Mouse (Mus musculus): ENCODE results near the gene Hlf.
A peak's percentile ranks its signal among the peaks of the same experiment; 100 is the strongest.

Gene Hlf

GRCm38 (mm10) chr11:90390817-90391173 lies at the start of gene Hlf:
Hlf (minus strand) TSS chr11:90390895.
- DNase-seq (ENCODE audit: low read depth, low spot score): peak; percentile 89

GRCm38 (mm10) chr11:90438768-90439167 lies 48.1 kb upstream of the Hlf start:
- DNase-seq (ENCODE audit: low read depth, low spot score): no peak

DNA sequence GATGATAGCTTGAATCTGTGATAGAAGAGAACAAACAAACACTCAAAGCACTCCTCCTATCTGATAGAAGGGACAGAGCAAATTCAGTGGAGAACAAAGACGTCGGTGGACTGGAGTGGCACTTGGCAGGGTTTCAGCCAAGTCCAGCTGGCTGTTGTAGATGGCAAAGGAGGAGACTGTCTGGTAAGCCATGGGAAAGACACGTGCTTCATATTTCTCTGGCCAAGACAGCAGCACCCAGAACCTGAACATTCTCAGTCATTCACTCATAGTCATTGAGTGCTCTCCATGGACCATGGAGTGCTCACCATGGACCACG lies 34.5 kb upstream of the Hlf start:
- no peak for DNase-seq (ENCODE audit: low read depth, low spot score)

- DNase-seq (ENCODE audit: low read depth, low spot score): no peak
Observed at GRCm38 (mm10) chr11:90424334-90425206, 33.9 kb upstream of the Hlf start.

GRCm38 (mm10) chr11:90423896-90424295 lies 33.2 kb upstream of the Hlf start:
- no peak for DNase-seq (ENCODE audit: low read depth, low spot score)

GRCm38 (mm10) chr11:90419706-90420105 lies 29.0 kb upstream of the Hlf start:
- DNase-seq (ENCODE audit: low read depth, low spot score): peak; percentile 45

GRCm38 (mm10) chr11:90417921-90418320 lies 27.2 kb upstream of the Hlf start:
- DNase-seq (ENCODE audit: low read depth, low spot score): peak; percentile 88

GRCm38 (mm10) chr11:90417011-90417410 lies 26.3 kb upstream of the Hlf start:
- no peak for DNase-seq (ENCODE audit: low read depth, low spot score)

DNA sequence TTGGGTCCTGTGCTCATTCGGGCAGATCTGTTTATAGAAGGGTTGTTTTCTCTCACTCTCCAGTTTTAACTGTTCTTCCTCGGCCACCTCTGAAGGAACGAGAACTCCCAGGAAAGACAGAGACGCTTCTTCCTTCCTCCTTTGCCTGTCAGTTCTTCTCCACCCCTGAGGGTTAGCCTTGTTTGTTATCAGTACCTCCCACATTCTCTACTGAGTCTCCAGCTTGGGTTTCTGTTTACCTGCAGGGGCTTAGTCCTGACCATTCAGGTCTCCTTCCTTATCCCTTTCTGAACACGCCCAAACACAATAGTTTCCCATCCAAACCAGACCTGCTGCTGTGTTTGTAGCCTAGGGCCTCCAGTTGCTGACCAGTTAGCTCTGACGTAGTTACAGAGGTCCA lies 8.2 kb upstream of the Hlf start:
- no peak for DNase-seq (ENCODE audit: low read depth, low spot score)

DNA sequence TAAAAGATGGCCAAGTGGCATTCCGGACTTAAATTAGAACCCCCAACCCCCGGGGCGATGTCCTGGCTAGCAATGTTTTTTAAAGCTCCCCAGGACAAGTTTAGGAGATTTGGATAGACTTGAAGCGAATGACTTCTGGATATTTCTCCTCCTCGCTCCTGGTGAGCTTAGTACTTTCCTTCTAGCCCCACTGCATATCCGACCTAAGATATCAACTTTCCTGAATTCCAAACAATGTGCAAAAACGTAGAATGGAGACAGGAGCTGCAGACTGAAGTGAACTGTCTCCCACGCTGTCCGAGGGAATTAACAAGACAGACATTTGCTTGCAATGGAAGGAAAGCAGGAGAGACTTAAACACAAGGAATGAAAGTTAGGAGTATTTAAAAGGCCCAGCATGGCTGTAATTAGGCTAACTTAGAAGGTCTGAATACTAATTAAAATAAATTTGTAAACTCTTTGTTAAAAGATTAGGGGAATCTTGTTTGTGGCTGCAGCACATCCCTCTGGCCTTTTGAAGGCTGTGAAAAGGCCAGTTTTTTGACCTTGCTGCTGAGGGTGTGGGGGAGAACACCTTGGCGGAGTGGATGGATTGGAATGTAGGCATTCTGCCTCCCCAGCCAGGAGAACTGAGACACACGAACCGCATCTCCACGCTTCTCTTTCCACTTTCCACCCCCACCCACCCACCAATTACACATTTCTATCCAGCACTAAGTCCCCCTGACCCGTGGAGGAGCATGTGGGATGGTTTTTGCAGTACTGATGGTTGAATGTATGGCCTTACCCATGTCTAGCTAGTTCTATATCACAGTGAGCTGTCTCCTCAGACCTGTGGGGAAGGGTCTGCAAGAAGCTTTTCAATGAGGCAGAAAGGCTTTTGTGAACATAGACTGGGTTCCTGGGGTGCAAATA lies 833 bp upstream of the Hlf start:
- no peak for DNase-seq (ENCODE audit: low read depth, low spot score)

- peak; percentile 25 for DNase-seq (ENCODE audit: low read depth, low spot score)
Observed at GRCm38 (mm10) chr11:90389902-90390816, 536 bp downstream of the Hlf start.

DNA sequence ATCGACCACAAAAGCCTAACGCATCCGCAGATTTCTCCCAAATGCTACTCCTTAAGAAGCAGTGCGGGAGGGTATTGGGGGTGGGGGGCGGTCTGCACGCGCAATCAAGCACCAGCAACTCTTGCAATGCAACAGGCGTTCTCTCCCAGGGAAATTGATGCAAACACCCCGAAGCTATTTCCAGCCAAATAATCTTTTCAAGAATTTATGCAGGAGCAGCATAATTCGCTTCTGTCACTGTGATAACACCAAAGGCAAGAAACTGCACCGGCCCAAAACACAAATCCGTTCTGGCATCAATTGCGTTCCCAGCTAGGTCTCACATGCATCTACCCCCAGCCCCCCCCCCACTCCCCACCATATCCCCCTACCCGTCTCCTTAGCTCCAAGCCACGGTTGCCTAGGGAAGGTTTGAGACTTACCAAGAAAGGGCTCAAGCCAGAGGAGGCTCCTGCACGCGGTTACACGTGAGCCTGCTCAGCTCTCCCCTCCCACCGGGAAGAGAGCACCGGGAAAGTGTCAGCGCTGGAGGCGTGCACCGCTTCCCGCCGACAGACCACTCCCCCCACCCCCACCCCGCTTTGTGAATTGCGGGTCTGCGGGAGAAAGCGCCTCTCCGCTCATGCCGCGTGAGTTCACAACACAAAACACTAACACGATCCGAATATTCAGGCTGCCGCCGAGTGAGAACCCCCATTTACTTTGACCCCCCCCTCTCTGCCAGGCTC lies 1.4 kb downstream of the Hlf start:
- DNase-seq (ENCODE audit: low read depth, low spot score): no peak

GRCm38 (mm10) chr11:90387501-90388440 lies 2.9 kb downstream of the Hlf start:
- peak; percentile 35 for DNase-seq (ENCODE audit: low read depth, low spot score)

GRCm38 (mm10) chr11:90382005-90382611 lies 8.6 kb downstream of the Hlf start:
- no peak for DNase-seq (ENCODE audit: low read depth, low spot score)

DNA sequence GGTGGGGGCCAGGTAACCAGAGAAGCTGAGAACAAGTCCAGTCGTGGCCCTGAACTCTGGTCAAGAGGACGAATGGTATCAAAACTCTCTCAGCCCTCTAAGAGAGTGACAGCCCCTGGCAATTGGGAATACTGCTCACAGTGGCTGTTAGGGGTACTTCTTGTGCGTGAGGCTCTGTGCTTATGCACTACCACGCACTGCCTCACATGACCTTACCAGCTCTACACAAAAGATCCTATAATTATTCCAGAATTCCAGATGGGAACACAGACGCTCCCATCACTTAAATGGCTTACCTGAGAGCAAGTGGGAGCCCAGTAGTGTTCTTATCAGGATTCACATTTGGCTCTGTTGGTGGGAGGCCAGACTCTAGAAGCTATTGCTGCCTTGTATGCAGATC lies 9.6 kb downstream of the Hlf start:
- DNase-seq (ENCODE audit: low read depth, low spot score): no peak

DNA sequence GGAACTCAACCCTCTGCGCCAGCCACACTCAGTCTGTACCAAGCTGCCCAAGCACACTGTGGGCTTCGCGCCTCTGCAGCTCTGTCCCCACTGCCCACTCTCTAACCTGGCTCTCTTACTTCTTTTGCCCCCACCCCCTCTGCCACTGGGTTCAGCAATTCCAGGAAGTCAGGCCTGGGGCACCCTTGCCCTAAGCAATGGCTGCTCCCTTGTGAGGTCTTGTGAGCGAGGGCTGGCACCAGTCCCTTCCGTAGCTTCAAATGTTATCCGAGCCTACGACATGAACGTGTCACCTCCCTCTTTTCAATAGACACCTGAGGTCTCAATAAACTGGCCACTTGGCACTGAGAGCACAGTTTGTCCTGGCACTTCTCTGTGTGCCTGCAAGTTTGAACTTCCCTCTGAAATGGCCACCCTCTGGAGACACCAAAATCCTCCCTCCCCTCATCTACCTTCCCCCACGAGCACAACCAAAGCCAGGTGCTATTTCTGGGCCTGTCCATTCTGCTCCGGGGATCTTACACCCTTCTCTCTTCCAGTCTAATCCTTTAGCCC lies 10.5 kb downstream of the Hlf start:
- no peak for DNase-seq (ENCODE audit: low read depth, low spot score)

GRCm38 (mm10) chr11:90378008-90378407 lies 12.7 kb downstream of the Hlf start:
- DNase-seq (ENCODE audit: low read depth, low spot score): no peak

GRCm38 (mm10) chr11:90376436-90376835 lies 14.3 kb downstream of the Hlf start:
- DNase-seq (ENCODE audit: low read depth, low spot score): no peak

DNA sequence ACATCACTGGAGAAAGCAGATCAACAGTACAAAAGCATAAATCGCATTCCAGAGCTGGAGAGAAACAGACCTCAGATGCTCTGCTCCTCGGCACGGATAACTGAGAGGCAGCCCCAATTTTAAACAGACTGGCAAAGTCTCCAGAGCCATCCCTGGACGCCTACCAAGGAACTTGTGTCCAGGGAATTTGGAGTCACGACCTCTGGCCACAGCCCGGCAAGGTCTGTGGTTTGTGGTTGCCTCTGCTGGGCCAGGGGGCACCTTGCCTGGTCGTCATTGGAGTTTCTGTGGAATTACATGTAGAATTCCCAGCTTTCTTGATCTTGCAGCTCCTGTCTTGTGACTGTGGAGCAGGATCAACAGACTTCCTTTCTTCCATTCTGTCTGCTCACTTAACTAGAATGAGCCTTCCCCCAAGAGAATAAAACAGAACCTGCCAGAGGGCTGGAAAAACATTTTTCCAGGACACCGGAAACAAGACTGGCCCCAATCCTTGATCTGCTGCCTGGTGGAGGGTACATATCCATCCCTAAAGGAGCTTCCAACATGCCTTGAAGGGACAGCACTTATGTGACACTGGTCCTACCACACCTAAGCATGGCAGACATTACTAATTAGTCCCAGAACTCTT lies 19.1 kb downstream of the Hlf start:
- no peak for DNase-seq (ENCODE audit: low read depth, low spot score)
